Mouse (Mus musculus) heart, adult 2 months (tissue): ENCODE results near the gene Galnt6.

Source experiments
- CTCF ChIP-seq: fragments of 200-600 bp; IDR thresholded peaks from 2 replicates; pipeline ENCODE4 v1.8.1; 2022; ENCODE audit warnings: antibody characterized with exemption, mild to moderate bottlenecking, moderate library complexity
- EP300 ChIP-seq: fragments of 200-500 bp; IDR thresholded peaks from 2 replicates; pipeline ENCODE4 v1.6.1; 2011; ENCODE audit warnings: low read depth, low read length, control low read depth; ENCODE audit not compliant: insufficient read depth
- POLR2A ChIP-seq: fragments of 200-500 bp; IDR thresholded peaks from 2 replicates; pipeline ENCODE4 v1.6.1; 2011; ENCODE audit warnings: mild to moderate bottlenecking, low read depth, low read length, control low read depth; ENCODE audit not compliant: insufficient read depth

- TF ChIP-seq POLR2A (no peak), CTCF (no peak), EP300 (no peak)
Observed at GRCm38 (mm10) chr15:100762649-100763048, 33.5 kb upstream of the Galnt6 start.
